Mouse (Mus musculus): ENCODE data around the gene Zfp668. TPM values are rescaled to one million over a fixed set of nuclear protein-coding genes. Genes with fewer than 3 reads are reported as not detected.
A peak's percentile ranks its signal among the peaks of the same experiment; 100 is the strongest.
"Not testable (repeated sequence)": the region's sequence is repeated elsewhere in the genome, so short reads cannot be mapped to it uniquely, and the experiment has no call there.

The Zfp668 gene
- polyA plus RNA-seq, 1 experiment from 2014 or later, result 9.4 TPM

DNA sequence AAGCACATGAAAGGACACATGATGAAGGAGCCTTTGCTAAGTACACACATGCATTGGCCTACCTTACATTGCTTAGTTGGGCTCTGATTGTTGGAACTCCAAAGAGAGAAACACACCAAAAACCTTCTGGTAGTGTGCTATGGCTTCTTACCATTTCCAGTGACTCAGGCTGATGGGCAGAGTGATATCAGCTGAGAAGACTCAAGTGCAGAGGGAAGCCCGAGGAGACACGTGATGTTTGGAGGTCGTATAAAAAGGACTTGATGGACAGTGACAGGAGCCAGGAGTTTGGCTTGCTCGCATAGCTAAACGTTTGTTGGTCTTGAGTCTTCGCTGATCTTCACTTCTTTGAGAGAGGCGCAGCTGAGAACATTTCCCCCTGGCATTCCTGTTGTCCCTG lies 20.9 kb upstream of the Zfp668 start:
- no peaks in the 10 kb centered on the region for H3K27me3 ChIP-seq (replicated peaks; ENCODE audit: insufficient read depth, low read length)
- TF ChIP-seq CTCF (IDR thresholded peaks at IDR 0.05) (no peak), EP300 (IDR thresholded peaks at IDR 0.05) (no peak)

DNA sequence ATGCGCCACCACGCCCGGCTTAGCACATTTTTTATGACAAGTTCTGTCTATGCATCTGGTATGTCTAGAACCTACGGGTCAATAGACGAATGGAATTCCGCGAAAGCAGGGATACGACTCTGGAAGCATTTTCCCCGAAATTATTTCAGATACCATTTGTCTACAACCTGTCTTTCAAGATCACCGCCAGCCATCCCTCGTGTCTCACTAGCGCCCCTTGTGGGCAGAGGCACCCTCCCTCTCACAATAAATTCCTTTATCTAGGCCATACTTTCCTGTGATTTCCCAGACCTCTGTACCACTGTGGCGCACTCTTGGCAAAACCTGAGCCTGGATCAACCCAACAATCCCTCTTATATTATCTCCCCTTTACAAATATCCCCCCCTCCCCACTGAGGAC lies 19.8 kb upstream of the Zfp668 start:
- H3K36me3 ChIP-seq (ENCODE audit: insufficient read depth, low read length), result no peaks in the 10 kb centered on the region
- DNase-seq (ENCODE audit: low spot score) (peak; percentile 61), ATAC-seq (no peak)
- H3K27me3 ChIP-seq (replicated peaks; ENCODE audit: insufficient read depth, low read length), result no peaks in the 10 kb centered on the region
- no peaks in the 10 kb centered on the region for H3K9me3 ChIP-seq (ENCODE audit: low read length)
- WGBS, result 62% methylated on average over 13 of the region's 13 CpGs
- no peak overlapping the region for H3K27ac ChIP-seq (ENCODE audit: low read length)
- peaks cover 6% of the 10 kb centered on the region; the same call in 1 of the 2 replicates for H3K4me1 ChIP-seq (ENCODE audit: insufficient read depth, low read depth, low read length)
- peak; percentile 75 for TF ChIP-seq CTCF (IDR thresholded peaks at IDR 0.05)
- no peak for TF ChIP-seq EP300 (IDR thresholded peaks at IDR 0.05)
- H3K4me3 ChIP-seq (ENCODE audit: low read depth, low read length), result no peak overlapping the region
- no peak overlapping the region for H3K9ac ChIP-seq (replicated peaks; ENCODE audit: low read depth)
- H3K4me2 ChIP-seq (replicated peaks; ENCODE audit: low read depth, low read length), result no peak overlapping the region

More for the DNA sequence above, 20.9 kb upstream of the Zfp668 start:
- 90% methylated on average over 7 of the region's 7 CpGs for WGBS
- DNase-seq (ENCODE audit: low spot score) (no peak), ATAC-seq (no peak)
- Histone ChIP-seq H3K4me2 (replicated peaks; ENCODE audit: low read depth, low read length) (no peak overlapping the region), H3K9ac (replicated peaks; ENCODE audit: low read depth) (no peak overlapping the region), H3K4me1 (ENCODE audit: insufficient read depth, low read depth, low read length) (peaks cover 6% of the 10 kb centered on the region; the same call in 1 of the 2 replicates), H3K4me3 (ENCODE audit: low read depth, low read length) (no peak overlapping the region), H3K36me3 (ENCODE audit: insufficient read depth, low read length) (no peaks in the 10 kb centered on the region), H3K27ac (ENCODE audit: low read length) (no peak overlapping the region), H3K9me3 (ENCODE audit: low read length) (no peaks in the 10 kb centered on the region)

DNA sequence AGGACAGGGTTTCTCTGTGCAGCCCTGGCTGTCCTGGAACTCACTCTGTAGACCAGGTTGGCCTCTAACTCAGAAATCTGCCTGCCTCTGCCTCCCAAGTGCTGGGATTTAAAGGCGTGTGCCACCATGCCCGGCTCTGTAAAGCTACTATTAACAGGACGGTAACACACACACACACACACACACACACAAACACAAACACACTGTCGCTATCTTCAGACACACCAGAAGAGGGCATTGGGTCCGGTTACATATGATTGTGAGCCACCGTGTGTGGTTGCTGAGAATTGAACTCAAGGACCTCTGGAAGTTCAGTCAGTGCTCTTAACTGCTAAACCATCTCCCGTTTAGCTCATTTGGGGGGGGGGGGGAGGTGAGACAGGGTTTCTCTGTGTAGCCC lies 19.3 kb upstream of the Zfp668 start:
- not testable (repeated sequence) for H3K36me3 ChIP-seq (ENCODE audit: insufficient read depth, low read length); H3K27ac ChIP-seq (ENCODE audit: low read length)
- peak overlapping the region; percentile 76; the same call in 1 of the 2 replicates for H3K4me2 ChIP-seq (replicated peaks; ENCODE audit: low read depth, low read length)

DNA sequence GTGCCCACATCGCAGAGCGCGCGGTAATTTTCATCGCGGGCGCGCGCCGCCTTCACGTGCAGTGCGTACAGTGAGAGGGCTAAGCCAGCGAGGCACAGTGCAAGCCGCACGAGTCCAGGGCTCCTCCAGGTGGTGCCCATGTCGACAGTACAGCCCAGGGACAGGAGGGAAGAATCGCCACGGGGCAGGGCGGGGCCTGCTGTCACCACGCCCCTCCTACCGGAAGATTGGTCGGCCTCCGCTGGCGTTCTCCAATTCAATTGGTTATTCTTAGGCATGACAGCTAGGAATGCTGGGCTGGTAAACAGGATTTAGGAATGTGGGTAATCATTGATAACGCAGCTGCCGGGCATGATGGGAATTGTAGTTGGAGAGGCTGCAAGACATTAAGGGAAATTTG lies 18.8 kb upstream of the Zfp668 start, which contains the start of the genes Gm21974 and Vkorc1:
Gene Gm21974 (minus strand): TSS at position 13 of the 400 bp plus-strand sequence.
Gene Vkorc1 (minus strand): TSS at position 176 of the 400 bp plus-strand sequence.
- peak within 1 kb of the TSS; percentile 79 for H3K27ac ChIP-seq (ENCODE audit: low read length)
- no peaks in the 10 kb centered on the region for H3K36me3 ChIP-seq (ENCODE audit: insufficient read depth, low read length)
- DNase-seq (ENCODE audit: low spot score) (peak; percentile 99), ATAC-seq (peak; percentile 98)
- no peaks in the 10 kb centered on the region for H3K9me3 ChIP-seq (ENCODE audit: low read length)
- peaks cover 6% of the 10 kb centered on the region; the same call in 1 of the 2 replicates for H3K4me1 ChIP-seq (ENCODE audit: insufficient read depth, low read depth, low read length)
- H3K9ac ChIP-seq (replicated peaks; ENCODE audit: low read depth), result peak within 1 kb of the TSS; percentile 48
- H3K4me2 ChIP-seq (replicated peaks; ENCODE audit: low read depth, low read length), result peak within 1 kb of the TSS; percentile 76
- H3K4me3 ChIP-seq (ENCODE audit: low read depth, low read length), result peak within 1 kb of the TSS; percentile 64
- TF ChIP-seq CTCF (IDR thresholded peaks at IDR 0.05) (peak; percentile 67), EP300 (IDR thresholded peaks at IDR 0.05) (no peak)
- H3K27me3 ChIP-seq (replicated peaks; ENCODE audit: insufficient read depth, low read length), result no peaks in the 10 kb centered on the region
- whole genome bisulfite sequencing, result under 1% methylated on average over 26 of the region's 26 CpGs

More for the DNA sequence above, 19.3 kb upstream of the Zfp668 start:
- ATAC-seq; H3K4me3 ChIP-seq (ENCODE audit: low read depth, low read length); DNase-seq (ENCODE audit: low spot score); H3K9ac ChIP-seq (replicated peaks; ENCODE audit: low read depth); H3K9me3 ChIP-seq (ENCODE audit: low read length); H3K4me1 ChIP-seq (ENCODE audit: insufficient read depth, low read depth, low read length); H3K27me3 ChIP-seq (replicated peaks; ENCODE audit: insufficient read depth, low read length): not testable (repeated sequence)
- 65% methylated on average over 7 of the region's 7 CpGs for WGBS

DNA sequence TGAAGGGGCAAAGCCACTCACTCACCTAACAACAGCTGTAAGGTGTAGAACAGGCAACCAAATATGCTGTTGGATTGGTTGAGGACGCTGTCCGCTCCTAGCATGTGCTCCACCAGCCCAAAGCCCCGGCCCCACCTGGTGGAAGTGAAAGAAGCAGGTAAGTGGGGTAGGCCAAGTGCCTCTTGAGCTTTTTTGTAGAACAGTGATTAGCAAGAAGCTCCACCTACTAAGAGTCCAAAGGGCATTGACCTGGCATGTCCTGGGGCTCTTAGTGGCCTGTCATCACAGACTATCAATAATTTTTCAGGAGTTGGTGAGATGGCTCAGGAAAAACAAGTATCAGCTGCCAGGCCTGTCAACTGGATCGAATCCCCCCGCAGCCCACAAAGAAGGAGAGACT lies 17.9 kb upstream of the Zfp668 start:
- Histone ChIP-seq H3K27ac (ENCODE audit: low read length) (no peak overlapping the region), H3K4me1 (ENCODE audit: insufficient read depth, low read depth, low read length) (peaks cover 6% of the 10 kb centered on the region; the same call in 1 of the 2 replicates), H3K9ac (replicated peaks; ENCODE audit: low read depth) (0 out of 2 replicates have a peak overlapping the region, but pooled peaks have one; percentile 48), H3K36me3 (ENCODE audit: insufficient read depth, low read length) (no peaks in the 10 kb centered on the region), H3K4me2 (replicated peaks; ENCODE audit: low read depth, low read length) (peak overlapping the region; percentile 76), H3K27me3 (replicated peaks; ENCODE audit: insufficient read depth, low read length) (no peaks in the 10 kb centered on the region), H3K4me3 (ENCODE audit: low read depth, low read length) (no peak overlapping the region), H3K9me3 (ENCODE audit: low read length) (no peaks in the 10 kb centered on the region)
- no peak for ATAC-seq
- peak; percentile 12; the same call in 1 of the 2 replicates for TF ChIP-seq CTCF (IDR thresholded peaks at IDR 0.05)
- no peak for TF ChIP-seq EP300 (IDR thresholded peaks at IDR 0.05)
- peak; percentile 46 for DNase-seq (ENCODE audit: low spot score)
- WGBS, result 50% methylated on average over 5 of the region's 5 CpGs

DNA sequence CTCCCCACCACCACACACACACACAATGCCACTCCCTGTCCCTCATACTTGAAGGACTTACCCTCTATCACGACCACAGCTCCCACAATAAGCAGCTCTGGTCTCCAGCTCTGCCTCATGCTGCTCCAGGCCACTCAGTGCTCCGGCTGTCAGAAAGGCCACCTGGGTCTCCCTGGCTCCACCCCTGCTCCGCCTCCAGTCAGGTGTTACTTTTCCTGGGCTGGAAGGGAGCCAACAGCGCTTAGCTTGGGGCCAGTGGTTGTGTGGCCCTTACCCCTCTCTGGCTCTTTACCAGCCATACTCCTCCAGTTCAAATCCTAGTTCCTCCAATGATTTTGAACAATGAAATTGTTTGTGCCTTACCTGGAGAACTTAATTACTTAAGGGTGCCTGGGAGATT lies 14.2 kb upstream of the Zfp668 start, which contains the start of gene Prss53:
Gene Prss53 (minus strand): TSS at position 173 of the 400 bp plus-strand sequence.
- Histone ChIP-seq H3K9me3 (ENCODE audit: low read length) (no peaks in the 10 kb centered on the region), H3K27me3 (replicated peaks; ENCODE audit: insufficient read depth, low read length) (no peaks in the 10 kb centered on the region), H3K9ac (replicated peaks; ENCODE audit: low read depth) (no peak within 1 kb of the TSS), H3K4me1 (ENCODE audit: insufficient read depth, low read depth, low read length) (peaks cover 6% of the 10 kb centered on the region; the same call in 1 of the 2 replicates), H3K27ac (ENCODE audit: low read length) (no peak within 1 kb of the TSS), H3K36me3 (ENCODE audit: insufficient read depth, low read length) (peaks cover 10% of the 10 kb centered on the region; the same call in 1 of the 2 replicates), H3K4me2 (replicated peaks; ENCODE audit: low read depth, low read length) (no peak within 1 kb of the TSS), H3K4me3 (ENCODE audit: low read depth, low read length) (no peak within 1 kb of the TSS)
- ATAC-seq, result no peak
- TF ChIP-seq CTCF (IDR thresholded peaks at IDR 0.05) (no peak), EP300 (IDR thresholded peaks at IDR 0.05) (no peak)
- 27% methylated on average over 4 of the region's 4 CpGs for WGBS
- peak; percentile 58 for DNase-seq (ENCODE audit: low spot score)

Measured in lung, postnatal 0 days (tissue).